Mouse (Mus musculus) MN1 (cell line): ENCODE results near the gene Cisd1.
A peak's percentile ranks its signal among the peaks of the same experiment; 100 is the strongest.

Experiments used
- DNase-seq: peaks from one replicate; pipeline ENCODE4 v3.0.0-alpha.2; 2016; ENCODE audit warnings: low spot score

The Cisd1 gene

DNA sequence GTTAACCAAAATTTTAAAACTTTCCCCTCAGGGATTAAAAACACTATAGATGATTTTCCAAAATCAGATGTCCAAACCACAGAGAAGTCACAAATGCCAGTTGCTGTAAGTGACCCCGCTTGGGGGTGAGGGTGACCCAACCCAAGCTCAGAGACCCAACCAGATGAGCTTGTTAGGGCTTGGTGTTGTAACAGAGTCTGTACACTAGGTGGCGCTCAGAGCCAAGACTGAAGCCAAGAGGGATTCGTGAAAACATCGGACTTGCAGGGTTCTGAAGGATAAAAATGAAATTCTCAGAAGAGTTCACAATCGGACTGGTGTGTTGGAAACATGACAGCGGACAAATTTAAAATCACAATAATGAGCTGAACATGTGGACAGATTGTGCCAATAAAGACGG, 18.0 kb downstream of the Cisd1 start:
- peak; percentile 75 for DNase-seq

DNA sequence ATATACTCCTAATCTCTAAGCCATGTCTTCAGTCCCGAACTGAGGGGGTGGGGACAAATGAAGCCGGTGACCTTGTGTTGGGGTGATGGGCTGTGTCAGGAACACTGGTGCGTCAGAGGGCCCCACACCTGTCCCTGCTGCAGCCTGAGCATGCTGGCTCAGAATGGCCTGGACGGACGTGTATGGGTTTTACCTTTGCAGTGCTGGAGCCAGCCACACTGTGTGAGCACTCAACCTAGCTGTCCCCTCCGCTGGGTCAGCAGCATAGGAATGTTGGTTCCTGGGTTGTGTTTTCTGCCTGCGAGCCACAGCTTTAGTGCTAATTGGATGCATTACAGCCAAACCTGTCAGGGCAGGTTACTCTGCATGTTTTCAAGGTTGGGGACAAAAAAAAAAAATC, 18.6 kb downstream of the Cisd1 start:
- no peak for DNase-seq

DNA sequence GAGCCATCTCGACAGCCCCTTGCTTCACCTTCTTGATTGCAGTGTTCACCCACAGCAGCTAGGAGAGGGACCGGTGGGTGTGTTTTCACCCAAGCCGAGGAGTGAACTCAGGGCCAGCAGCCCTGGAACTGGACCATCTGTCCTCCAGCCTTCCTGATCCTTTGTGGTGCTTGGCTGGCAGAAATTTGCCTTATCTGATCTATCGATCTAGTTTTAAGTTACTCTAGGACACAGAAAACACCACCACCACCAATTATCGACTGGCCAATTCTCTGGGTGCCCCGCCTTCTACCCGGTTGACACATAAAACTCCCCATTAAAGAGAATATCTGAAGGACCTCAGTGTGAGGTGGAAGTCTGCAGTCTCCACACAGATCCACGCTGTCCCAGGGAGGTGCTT, 21.1 kb downstream of the Cisd1 start:
- no peak for DNase-seq

DNA sequence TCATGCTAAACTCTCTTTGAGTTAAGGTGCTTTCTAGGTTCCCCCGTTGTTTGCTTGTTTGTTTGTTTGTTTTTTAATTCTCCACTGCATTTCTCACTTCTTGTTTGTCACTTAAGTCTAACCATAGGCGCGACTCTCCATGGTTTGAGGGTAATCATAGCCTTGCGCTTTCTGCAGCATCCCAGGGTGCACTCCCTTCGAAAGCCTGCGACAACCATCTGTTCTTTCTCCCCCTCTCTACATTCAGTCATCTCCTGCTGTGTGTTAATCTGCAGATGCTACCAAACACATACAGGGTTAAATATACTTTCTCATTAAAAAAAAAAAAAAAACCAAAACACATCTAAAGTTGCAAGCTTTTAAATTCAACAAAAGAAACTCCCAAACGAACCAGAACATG, 28.3 kb downstream of the Cisd1 start:
- DNase-seq, result no peak

DNA sequence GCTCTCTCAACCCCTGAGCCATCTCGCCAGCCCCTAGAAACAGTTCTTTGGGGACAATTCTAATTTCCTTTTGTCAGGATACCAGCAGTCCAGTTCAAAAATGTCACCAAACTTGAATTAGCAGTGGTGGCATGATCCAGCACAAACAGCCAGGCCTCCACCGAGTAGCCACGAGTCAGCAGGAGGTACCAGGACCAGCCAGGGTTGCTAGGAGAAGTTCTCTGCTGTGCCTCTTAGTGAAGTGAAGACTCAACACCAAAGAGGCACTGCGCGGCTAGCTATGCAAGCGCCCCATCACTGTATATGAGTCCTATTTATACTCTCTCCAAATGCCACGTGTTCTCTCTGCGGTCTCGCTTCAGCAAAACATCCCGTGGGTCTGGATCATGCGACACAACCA, 28.7 kb downstream of the Cisd1 start:
- no peak for DNase-seq

DNA sequence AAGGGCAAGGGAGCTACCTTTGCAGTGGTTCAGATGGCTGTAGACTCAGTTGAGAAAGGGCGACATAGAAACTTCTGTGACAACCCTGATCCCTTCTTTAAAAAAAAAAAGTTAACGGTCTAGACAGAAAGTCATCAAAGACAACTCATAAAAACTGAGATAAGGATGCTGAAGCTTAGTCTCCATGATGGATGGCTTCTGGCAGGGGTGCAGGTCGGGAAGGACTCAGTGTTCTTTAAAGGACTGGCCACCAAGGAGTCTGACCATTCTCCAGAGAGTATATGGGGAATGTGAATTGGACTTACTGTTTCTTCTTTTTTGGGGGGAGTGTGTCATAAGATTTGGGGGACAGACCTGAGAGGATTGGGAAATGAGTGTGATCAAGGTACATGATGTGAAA, 30.2 kb downstream of the Cisd1 start:
- no peak for DNase-seq

DNA sequence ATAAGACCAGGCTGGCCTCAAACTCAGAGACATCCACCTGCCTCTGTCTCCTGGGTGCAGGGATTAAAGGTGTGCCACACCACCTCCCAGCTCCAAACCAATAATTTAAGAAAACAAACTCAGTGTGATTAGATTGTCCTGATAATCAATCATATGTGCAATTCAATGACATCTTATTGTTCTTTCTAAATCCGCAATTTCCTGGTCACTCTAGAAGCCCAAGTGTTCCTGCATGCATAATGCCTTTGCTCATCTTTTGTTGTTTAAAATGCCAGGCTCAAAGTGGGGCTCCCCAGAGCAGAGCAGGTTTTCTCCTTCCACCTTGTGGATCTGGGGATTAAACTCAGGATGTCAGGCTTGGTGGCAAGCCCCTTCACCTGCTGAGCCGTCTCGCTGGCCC, 34.5 kb downstream of the Cisd1 start:
- no peak for DNase-seq

DNA sequence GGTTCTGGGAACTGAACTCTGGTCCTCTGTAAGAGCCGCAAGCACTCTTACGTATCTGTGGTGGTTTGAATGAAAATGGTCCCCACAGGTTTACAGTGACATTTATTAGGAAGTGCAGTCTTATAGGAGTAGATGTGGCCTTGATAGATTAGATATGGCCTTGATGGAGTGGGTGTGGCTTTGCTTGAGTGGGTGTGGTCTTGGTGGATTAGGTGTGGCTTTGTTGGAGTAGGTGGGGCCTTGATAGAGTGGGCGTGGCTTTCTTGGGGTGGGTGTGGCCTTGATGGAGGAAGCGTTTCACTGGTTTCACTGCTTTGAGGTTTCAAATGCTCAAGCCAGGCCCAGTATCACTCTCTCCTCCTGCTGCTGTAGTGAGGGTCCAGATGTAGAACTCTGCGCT, 36.6 kb downstream of the Cisd1 start:
- DNase-seq, result no peak

DNA sequence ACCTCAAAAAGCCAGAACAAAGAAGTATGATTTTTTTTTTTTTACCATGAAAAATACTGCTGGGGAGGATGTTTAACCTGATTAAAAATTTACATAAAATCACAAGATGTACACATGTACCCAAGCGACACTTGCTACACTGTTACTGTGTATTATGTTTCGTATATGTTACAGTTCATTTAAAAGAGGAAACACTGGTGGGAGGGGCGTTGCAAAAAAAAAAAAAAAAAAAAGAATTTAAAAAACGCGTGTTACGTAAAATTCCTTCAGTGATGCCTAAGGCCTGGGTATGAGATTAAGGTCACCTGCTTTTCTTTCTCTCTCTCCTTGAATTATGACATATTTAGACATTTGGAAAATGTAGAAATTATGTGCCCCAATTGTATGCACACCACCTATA, 38.0 kb downstream of the Cisd1 start:
- no peak for DNase-seq

DNA sequence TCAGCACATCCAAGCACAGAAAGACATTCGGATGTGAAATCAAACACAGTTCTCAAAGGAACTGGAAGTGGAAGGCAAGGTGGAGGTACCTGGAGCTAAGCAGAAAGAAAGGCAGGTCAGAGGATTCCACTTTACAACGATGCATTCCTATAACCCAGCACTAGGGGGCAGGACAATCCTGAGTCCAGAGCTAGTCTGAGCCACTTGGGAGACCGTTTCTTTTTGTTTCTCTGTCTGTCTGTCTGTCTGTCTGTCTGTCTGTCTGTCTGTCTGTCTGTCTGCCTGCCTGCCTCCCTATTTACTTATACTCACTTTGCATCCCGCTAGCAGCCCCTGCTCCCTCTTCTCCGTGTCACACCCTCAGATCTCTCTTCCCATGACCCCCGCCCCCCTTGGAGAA, 38.6 kb downstream of the Cisd1 start:
- DNase-seq, result peak; percentile 59

DNA sequence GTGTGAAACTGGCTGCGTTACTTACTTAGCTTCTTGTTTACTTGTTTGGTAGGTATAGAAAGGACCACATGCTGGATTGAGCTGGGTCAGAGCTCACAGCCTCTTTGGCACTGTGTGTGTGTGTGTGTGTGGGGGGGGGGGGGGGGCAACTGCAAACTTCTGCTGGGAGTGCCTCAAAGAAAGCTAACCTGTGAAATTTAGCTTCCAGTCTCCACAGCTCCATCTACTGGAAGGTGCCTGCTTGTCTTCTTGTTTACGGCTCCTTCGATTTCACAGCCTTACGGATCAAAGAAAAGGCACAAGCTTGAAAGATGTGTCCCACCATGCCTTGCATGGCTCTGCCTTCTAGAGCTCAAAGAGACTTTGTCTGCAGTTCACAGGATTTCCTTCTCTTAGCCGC, 42.3 kb downstream of the Cisd1 start:
- peak; percentile 20 for DNase-seq

DNA sequence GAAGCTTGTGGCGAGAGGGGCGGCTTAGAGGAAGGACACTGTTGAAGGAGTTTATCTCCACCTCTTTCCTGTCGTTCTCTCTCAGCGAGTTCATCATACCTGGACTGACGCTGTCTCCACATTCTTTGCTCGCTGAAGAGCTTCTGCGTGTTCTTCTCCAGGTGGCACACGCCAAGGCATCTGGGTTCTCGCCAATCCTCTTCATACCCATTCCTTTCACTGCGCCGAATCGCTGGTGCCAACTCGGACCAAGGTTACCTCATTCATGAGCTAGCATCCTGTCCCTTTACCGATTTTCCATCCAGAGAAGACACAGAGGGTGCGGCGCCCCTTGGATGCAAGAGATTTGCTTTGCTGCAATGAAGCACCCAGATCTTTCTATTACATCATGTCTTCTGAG, 44.6 kb downstream of the Cisd1 start:
- DNase-seq, result no peak

DNA sequence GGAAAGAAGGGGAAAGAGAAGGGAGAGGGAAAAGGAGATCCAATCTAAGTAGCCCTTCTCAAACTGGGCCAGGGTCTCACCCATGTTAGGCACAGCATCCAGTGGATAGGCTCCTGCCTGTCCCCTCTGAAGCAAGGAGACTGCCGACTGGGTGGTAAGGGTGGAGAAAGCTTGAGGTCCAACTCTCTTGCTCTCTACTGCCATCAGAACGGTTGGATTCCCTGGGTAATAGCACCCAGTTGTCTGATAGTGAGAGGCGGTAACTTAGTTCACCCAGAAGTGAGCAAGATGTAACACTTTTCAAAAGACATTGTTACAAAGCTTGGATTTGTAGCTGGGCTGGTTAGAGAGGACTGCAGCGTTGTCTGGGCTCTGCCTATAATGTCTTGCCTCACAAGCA, 51.5 kb downstream of the Cisd1 start:
- DNase-seq, result no peak

DNA sequence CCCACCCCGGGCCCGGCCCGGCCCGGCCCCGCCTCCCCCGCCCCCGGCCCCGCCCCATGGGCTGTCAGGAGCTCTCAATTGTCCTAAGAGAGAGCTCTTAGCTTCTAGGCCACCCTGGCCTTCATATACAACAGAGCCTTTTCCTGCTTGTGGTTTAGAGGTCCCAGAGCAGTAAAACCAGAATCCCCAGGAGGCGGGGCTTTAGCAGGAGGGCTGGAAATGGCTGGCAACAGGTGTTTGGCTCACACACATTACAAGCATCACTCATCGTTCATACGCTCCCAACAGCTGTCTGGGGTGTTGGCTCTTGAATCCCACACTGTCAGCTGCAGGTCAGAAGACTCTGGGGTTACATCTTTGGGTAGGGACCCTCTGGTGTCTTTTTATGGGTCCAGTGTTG, 52.5 kb downstream of the Cisd1 start:
- DNase-seq, result peak; percentile 16

DNA sequence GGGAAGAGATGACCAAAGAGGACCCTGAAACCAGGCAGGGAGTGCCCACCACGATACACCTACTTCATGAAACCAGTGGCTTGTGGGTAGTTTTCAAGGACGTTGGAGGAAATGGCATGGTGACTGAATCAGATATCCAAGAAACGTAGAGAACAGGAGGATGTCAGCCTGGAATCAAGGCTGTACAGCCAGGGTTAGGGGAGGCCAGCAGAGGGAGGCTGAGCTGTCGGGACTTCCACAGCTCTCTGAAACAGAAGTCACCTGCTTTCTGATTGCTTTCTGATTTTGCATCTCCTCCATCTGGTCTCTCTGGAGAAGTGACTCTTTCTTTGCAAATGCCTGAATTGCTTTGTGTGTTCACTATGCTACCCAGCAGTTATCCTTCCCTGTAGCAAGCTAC, 53.0 kb downstream of the Cisd1 start:
- no peak for DNase-seq

DNA sequence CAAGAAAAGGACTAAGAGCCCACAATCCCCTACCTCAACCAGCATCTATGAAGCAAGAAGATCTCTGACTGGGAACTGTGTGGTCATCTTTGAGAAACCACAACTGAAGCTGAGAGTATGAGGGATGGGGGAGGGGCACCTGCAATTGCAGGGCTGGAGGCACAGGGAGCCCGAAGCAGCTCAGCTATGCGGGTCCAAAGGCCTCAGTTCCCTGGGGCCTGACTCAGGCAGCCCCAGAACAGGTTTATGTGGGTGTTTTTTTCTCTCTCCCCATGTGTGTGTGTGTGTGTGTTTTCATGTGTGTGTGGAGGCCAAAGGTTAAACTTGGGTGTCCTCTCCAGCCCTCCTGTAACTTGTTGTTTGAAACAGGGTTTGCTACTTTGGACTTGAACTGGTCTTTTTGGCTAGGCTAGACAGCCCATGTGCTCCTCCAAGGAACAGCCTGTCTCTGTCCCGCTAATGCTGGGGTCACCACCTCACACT, 53.5 kb downstream of the Cisd1 start:
- no peak for DNase-seq

DNA sequence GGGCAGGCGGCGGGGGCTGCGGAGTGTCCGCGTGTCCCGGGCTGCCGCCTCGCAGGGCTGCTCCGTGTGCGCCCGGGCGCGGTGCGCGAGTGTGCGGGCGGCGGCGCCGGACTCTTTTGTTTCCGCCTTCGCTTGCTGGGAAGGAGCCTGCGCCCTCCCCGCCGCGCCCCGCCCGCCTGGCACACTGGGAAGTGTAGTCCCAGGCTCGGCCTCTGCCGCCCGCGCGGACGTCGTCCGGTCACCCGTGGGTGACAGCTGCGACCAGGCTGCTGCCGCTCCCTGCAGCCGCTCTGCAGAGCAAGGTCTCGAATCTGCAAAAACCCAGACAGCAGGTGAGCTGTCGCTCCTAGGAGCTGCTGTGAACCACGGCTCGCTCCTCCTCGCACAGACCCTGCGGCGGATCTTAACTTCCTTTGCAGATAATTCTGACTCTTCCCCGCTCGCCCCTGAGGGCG, 59.6 kb downstream of the Cisd1 start, which contains the start of gene Ube2d1:
Gene Ube2d1 (minus strand): TSS at position 137 of the 455 bp plus-strand sequence.
- peak; percentile 87 for DNase-seq

DNA sequence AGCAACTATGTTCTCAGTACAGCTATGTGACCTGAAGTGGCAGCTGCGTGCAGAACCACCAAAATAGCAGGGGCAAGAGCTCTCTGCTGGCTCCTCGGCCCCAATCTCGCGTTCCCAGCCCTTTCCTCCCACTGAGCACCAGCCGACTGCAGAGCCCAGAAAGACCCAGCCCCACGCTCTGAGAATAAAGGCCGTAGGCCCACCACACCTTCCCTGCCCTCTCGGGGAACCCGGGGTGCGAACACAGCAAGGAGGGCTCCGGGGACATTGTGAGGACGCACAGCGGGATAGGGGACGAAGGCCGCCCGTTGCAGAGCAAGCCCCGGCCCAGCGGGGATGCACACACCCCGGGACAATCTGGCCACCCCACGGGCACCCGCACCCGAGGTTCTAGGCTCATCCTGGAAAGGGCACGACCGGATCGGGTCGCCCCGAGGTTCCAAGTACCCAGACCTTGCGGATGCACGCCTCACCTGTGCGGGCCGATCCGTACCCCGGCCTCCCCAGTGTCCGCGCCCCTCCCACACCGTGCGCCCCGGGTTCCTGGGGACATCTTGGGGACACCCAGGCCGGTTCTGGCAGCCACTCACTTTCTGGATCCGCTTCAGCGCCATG, 60.1 kb downstream of the Cisd1 start:
- DNase-seq, result peak; percentile 58

DNA sequence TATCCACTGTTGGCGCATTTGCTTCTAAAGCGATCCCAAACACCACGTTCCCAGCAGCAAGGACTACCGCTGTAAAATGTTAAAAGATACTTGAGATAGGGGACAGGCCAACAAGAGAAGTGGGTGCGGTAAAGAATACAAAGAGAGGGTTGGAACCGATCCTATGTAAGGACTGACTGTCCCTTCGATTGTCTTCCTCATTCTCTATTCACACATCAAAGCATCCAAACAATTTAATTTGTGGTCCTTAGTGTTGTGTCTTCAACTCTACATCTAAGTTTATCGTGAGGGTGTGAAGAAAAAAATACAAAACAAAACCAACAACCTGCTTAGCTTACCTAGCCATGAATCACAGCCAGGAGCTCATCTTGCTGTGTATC, 60.6 kb downstream of the Cisd1 start:
- DNase-seq, result no peak
